In the genomic region with DNA sequence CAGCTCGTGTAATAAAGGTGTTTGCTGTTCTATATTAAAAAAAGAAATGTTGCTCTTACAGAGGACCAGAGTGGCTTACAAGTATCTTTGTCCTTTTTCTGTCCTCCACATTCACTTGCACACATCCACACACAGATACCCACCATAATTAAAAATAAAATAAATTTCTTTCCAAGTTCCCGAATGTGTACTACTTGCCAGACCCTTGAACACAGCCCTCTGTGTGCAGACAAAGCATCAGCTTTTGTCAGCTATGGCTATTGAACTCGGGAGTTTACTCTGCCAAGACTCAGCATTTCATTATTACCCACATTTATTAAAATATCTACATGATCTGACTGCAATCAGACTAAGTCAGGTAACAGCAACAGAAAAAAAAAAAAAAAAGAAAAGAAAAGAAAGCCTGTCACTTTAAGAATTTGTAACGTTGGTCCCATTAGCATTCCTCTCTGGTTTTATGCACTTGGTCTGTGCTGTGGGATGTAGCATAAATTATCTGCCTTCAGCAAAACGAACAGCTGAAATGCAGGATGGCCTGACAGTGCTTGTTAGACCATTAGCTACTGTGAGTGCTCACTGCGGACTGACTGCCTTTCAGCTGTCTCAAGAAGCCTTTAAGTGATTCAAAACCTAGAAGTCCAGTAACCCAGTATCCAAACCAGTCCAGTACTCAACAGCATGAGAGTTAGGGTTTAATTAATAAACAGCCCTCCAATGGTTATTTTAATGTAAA, we compare ENCODE assay signal across 15 mouse cellular contexts. TPM values are rescaled to one million over a fixed set of nuclear protein-coding genes. Genes with fewer than 3 reads are reported as not detected.
DNase-seq lines count a peak whose midpoint lies in the region; ATAC-seq and TF ChIP-seq lines count a peak whose summit lies in the region.
"Had no signal": no experiment of that assay in that cellular context is flagged by ENCODE, and none has a peak within 500 bp of the region (broad histone marks: within the 10 kb centered on the region; RNA-seq: fewer than 3 reads in every experiment).

No protein-coding gene starts in this region.

- no peaks in the 10 kb centered on the region for H3K36me3 ChIP-seq in neural tube, embryonic 11.5 days (ENCODE audit: control insufficient read depth, insufficient read depth, low read length)
- no peaks in the 10 kb centered on the region for H3K36me3 ChIP-seq in forebrain, embryonic 15.5 days
- no peaks in the 10 kb centered on the region for H3K36me3 ChIP-seq in hindbrain, postnatal 0 days (ENCODE audit: insufficient read depth, low read length)
- H3K36me3 ChIP-seq in neural tube, embryonic 12.5 days: no peaks in the 10 kb centered on the region

- WGBS in neural tube, embryonic 11.5 days: 14% methylated on average over 6 of the region's 6 CpGs
- WGBS in forebrain, embryonic 15.5 days: 10% methylated on average over 6 of the region's 6 CpGs
- WGBS in hindbrain, postnatal 0 days: 14% methylated on average over 6 of the region's 6 CpGs
- 8% methylated on average over 6 of the region's 6 CpGs for WGBS in neural tube, embryonic 12.5 days

- H3K4me1 ChIP-seq in neural tube, embryonic 11.5 days (ENCODE audit: control insufficient read depth, insufficient read depth, low read length): peaks cover 20% of the 10 kb centered on the region
- H3K4me1 ChIP-seq in forebrain, embryonic 15.5 days: peaks cover 21% of the 10 kb centered on the region
- no peaks in the 10 kb centered on the region for H3K4me1 ChIP-seq in hindbrain, postnatal 0 days (ENCODE audit: insufficient read depth, low read length)
- peaks cover 36% of the 10 kb centered on the region for H3K4me1 ChIP-seq in neural tube, embryonic 12.5 days

- H3K27me3 ChIP-seq in neural tube, embryonic 11.5 days (ENCODE audit: control insufficient read depth, insufficient read depth, low read length): no peaks in the 10 kb centered on the region
- H3K27me3 ChIP-seq in forebrain, embryonic 15.5 days: no peaks in the 10 kb centered on the region
- no peaks in the 10 kb centered on the region for H3K27me3 ChIP-seq in hindbrain, postnatal 0 days (ENCODE audit: insufficient read depth, low read length)
- H3K27me3 ChIP-seq in neural tube, embryonic 12.5 days (replicated peaks): no peaks in the 10 kb centered on the region

- peak; percentile 86 for ATAC-seq in neural tube, embryonic 11.5 days (ENCODE audit: insufficient read depth, low FRiP score, low TSS enrichment)
- peak; percentile 92 for ATAC-seq in forebrain, embryonic 15.5 days (replicated peaks)
- peak; percentile 74; the same call in 1 of the 2 replicates for ATAC-seq in hindbrain, postnatal 0 days
- ATAC-seq in neural tube, embryonic 12.5 days (ENCODE audit: low FRiP score, low read depth): peak; percentile 78
- ATAC-seq: intestine, postnatal 0 days had no signal

- peak overlapping the region; percentile 20 for H3K4me2 ChIP-seq in neural tube, embryonic 11.5 days (ENCODE audit: low read depth)
- H3K4me2 ChIP-seq in forebrain, embryonic 15.5 days (replicated peaks): no peak overlapping the region
- H3K4me2 ChIP-seq in hindbrain, postnatal 0 days (ENCODE audit: low read depth, low read length): no peak overlapping the region
- H3K4me2 ChIP-seq in neural tube, embryonic 12.5 days (replicated peaks): peak overlapping the region; percentile 25; the same call in 1 of the 2 replicates
- H3K4me2 ChIP-seq: lung, embryonic 14.5 days had no signal

- no peaks in the 10 kb centered on the region for H3K9me3 ChIP-seq in neural tube, embryonic 11.5 days (ENCODE audit: control insufficient read depth, low read length)
- H3K9me3 ChIP-seq in forebrain, embryonic 15.5 days: no peaks in the 10 kb centered on the region
- H3K9me3 ChIP-seq in hindbrain, postnatal 0 days (ENCODE audit: low read length): no peaks in the 10 kb centered on the region
- H3K9me3 ChIP-seq in neural tube, embryonic 12.5 days: no peaks in the 10 kb centered on the region

- no peak for TF ChIP-seq CTCF in hindbrain, postnatal 0 days (IDR thresholded peaks at IDR 0.05; ENCODE audit: low read depth)

- H3K9ac ChIP-seq in neural tube, embryonic 11.5 days (ENCODE audit: low read length): no peak overlapping the region
- H3K9ac ChIP-seq in forebrain, embryonic 15.5 days (replicated peaks): no peak overlapping the region
- no peak overlapping the region for H3K9ac ChIP-seq in hindbrain, postnatal 0 days (replicated peaks; ENCODE audit: low read length)
- no peak overlapping the region for H3K9ac ChIP-seq in neural tube, embryonic 12.5 days
- H3K9ac ChIP-seq: lung, embryonic 14.5 days had no signal

- no peak overlapping the region for H3K4me3 ChIP-seq in neural tube, embryonic 11.5 days (ENCODE audit: low read depth, low read length)
- H3K4me3 ChIP-seq in forebrain, embryonic 15.5 days: no peak overlapping the region
- H3K4me3 ChIP-seq in hindbrain, postnatal 0 days (ENCODE audit: low read length): no peak overlapping the region
- no peak overlapping the region for H3K4me3 ChIP-seq in neural tube, embryonic 12.5 days

- peak; percentile 34 for DNase-seq in neural tube, embryonic 11.5 days (ENCODE audit: low spot score)
- no peak for DNase-seq in neural tube, embryonic 10.5 days (ENCODE audit: extremely low spot score, low spot score)
- DNase-seq in hindbrain, postnatal 0 days (ENCODE audit: low spot score): peak; percentile 68
- no peak for DNase-seq in heart, adult 18-20 months
- no peak for DNase-seq in liver
- no peak for DNase-seq in adrenal gland, postnatal 10 days
- DNase-seq: cerebellum, adult 11 months; lung, embryonic 14.5 days; spleen, adult 18-20 months; thymus, postnatal 36 days had no signal

- peak overlapping the region; percentile 60; the same call in 1 of the 2 replicates for H3K27ac ChIP-seq in neural tube, embryonic 11.5 days (ENCODE audit: low read depth, low read length)
- peak overlapping the region; percentile 79 for H3K27ac ChIP-seq in forebrain, embryonic 15.5 days (replicated peaks)
- H3K27ac ChIP-seq in hindbrain, postnatal 0 days: peak overlapping the region; percentile 51; the same call in 1 of the 2 replicates
- peak overlapping the region; percentile 26; the same call in 1 of the 2 replicates for H3K27ac ChIP-seq in neural tube, embryonic 12.5 days

RNA-seq across cellular contexts. Expression of a gene that starts 39.0 kb away (rescaled TPM):
- 8.0 and 9.3 TPM in 2 replicates for polyA plus RNA-seq in neural tube, embryonic 11.5 days (2014; fragmentation: Nextera tagmentation; extraction: Ambion mirVana)
- polyA plus RNA-seq in forebrain, embryonic 15.5 days (2015; fragmentation: Nextera tagmentation; extraction: Ambion mirVana): not detected in 2 replicates
- 1.1 and 3.7 TPM in 2 replicates for total RNA-seq in hindbrain, postnatal 0 days (2014; rRNA removed)
- polyA plus RNA-seq in hindbrain, postnatal 0 days (2015; fragmentation: Nextera tagmentation; extraction: Ambion mirVana): 1.1 and 1.2 TPM in 2 replicates
- polyA plus RNA-seq in neural tube, embryonic 12.5 days (2016; fragmentation: Nextera tagmentation; extraction: Ambion mirVana): 4.7 and 5.0 TPM in 2 replicates
- under 1 TPM; 0.12 to 0.23 TPM for total RNA-seq in heart, adult 18-20 months (2021)
- total RNA-seq in adrenal gland, postnatal 10 days (2021): 1 to 10 TPM in 1 of 2 experiments, under 1 TPM in 1; 0.91 to 1.2 TPM
- total RNA-seq: left cerebral cortex, postnatal 10 days had no signal

RNA-seq across cellular contexts. Expression of a gene that starts 45.6 kb away (rescaled TPM):
- polyA plus RNA-seq in neural tube, embryonic 11.5 days (2014; fragmentation: Nextera tagmentation; extraction: Ambion mirVana): 36.0 and 37.5 TPM in 2 replicates
- not detected in 2 replicates for polyA plus RNA-seq in forebrain, embryonic 15.5 days (2015; fragmentation: Nextera tagmentation; extraction: Ambion mirVana)
- 20.3 and 24.3 TPM in 2 replicates for total RNA-seq in hindbrain, postnatal 0 days (2014; rRNA removed)
- polyA plus RNA-seq in hindbrain, postnatal 0 days (2015; fragmentation: Nextera tagmentation; extraction: Ambion mirVana): 16.3 and 16.5 TPM in 2 replicates
- polyA plus RNA-seq in neural tube, embryonic 12.5 days (2016; fragmentation: Nextera tagmentation; extraction: Ambion mirVana): 25.6 and 34.2 TPM in 2 replicates
- total RNA-seq in heart, adult 18-20 months (2021): under 1 TPM; 0.15 TPM
- 1 to 10 TPM; 2.3 to 5.1 TPM for total RNA-seq in adrenal gland, postnatal 10 days (2021)
- total RNA-seq: left cerebral cortex, postnatal 10 days had no signal

RNA-seq across cellular contexts. Expression of a gene that starts 58.2 kb away (rescaled TPM):
- 4.1 and 4.5 TPM in 2 replicates for polyA plus RNA-seq in neural tube, embryonic 11.5 days (2014; fragmentation: Nextera tagmentation; extraction: Ambion mirVana)
- not detected in 2 replicates for polyA plus RNA-seq in forebrain, embryonic 15.5 days (2015; fragmentation: Nextera tagmentation; extraction: Ambion mirVana)
- 1.1 and 1.2 TPM in 2 replicates for total RNA-seq in hindbrain, postnatal 0 days (2014; rRNA removed)
- 1.3 and 1.5 TPM in 2 replicates for polyA plus RNA-seq in hindbrain, postnatal 0 days (2015; fragmentation: Nextera tagmentation; extraction: Ambion mirVana)
- polyA plus RNA-seq in neural tube, embryonic 12.5 days (2016; fragmentation: Nextera tagmentation; extraction: Ambion mirVana): 6.4 and 7.0 TPM in 2 replicates
- total RNA-seq in heart, adult 18-20 months (2021): not detected
- total RNA-seq in adrenal gland, postnatal 10 days (2021): under 1 TPM; 0.27 to 0.94 TPM
- total RNA-seq: left cerebral cortex, postnatal 10 days had no signal
- polyA plus RNA-seq: heart, embryonic 14.5 days had no signal

Comparison
In these comparisons a context has a peak if more than half of its experiments do, and no peak if none do; other contexts are left out.
1. DNase-seq: peak in neural tube, embryonic 11.5 days (single experiment) and hindbrain, postnatal 0 days (single experiment); none in neural tube, embryonic 10.5 days (single experiment), heart, adult 18-20 months (0 of 2), liver (single experiment) and adrenal gland, postnatal 10 days (single experiment).
2. H3K27ac ChIP-seq: peak in every context shown above with its lines; median percentile 79 in forebrain, embryonic 15.5 days; 60 in neural tube, embryonic 11.5 days; 51 in hindbrain, postnatal 0 days; 26 in neural tube, embryonic 12.5 days.
3. H3K4me2 ChIP-seq: peak in neural tube, embryonic 11.5 days (single experiment) and neural tube, embryonic 12.5 days (single experiment); none in forebrain, embryonic 15.5 days (single experiment) and hindbrain, postnatal 0 days (single experiment).
4. RNA of a gene that starts 45.6 kb away (polyA plus RNA-seq): 36.0 to 37.5 TPM in neural tube, embryonic 11.5 days, 25.6 to 34.2 TPM in neural tube, embryonic 12.5 days and 16.3 to 16.5 TPM in hindbrain, postnatal 0 days; not detected in forebrain, embryonic 15.5 days; every median in the first group is over 10 times any median in the second.
5. Peak in every context shown above with its lines, with median percentiles within 50 percentile points of each other: ATAC-seq.